Mouse (Mus musculus): ENCODE measurements around the gene Mcrip2.

Gene Mcrip2

GRCm38 (mm10) chr17:25865288-25865687 is 3.3 kb downstream of the Mcrip2 start:
- DNase-seq (ENCODE audit: low read depth, low spot score), result no peak

- no peak for DNase-seq (ENCODE audit: low read depth, low spot score)
Measured at GRCm38 (mm10) chr17:25864311-25864710, 4.3 kb downstream of the Mcrip2 start.

GRCm38 (mm10) chr17:25863681-25864080 is 4.9 kb downstream of the Mcrip2 start:
- no peak for DNase-seq (ENCODE audit: low read depth, low spot score)

DNA sequence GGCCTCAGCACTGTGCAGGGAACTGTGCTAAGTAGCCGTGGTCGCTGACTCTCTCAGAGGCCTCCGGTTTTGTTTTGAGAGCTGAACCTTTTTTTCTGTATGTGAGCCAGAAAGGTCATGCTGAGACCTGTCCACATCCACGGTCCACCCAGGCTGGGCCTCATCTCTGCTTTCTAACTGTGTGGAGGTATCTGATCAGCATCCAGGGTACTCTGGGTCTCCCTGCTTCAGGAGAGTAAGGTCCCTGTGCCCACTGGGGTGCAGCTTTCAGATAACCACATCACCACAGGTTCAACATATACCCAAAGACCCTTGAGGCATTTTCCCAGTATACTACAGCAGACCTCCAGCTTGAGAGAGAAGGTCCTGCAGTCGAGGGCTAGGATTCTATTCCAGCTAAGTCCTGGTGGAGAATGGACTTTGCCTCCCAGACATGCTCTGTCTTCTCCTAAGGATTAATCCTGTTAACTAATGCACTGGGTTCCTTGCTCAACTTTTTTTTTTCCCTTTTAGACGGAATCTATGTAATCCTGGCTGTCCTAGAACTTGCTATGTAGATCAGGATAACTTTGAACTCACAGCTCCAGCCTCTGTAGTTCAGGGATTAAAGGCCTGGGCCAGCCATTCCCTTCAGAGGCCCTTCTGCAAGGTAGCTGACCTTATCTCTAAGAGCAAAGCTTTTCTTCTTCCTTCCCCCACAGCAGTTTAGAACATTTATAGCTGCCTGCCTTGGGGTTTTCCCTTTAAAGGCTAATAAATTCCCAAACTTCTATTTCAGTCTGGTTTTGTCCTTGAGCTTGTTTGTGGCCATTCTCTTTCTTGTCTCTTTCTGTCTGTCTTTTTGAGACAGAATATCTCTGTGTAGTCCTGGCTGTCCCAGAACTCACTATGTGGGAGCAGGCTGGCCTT is 6.6 kb downstream of the Mcrip2 start:
- no peak for DNase-seq (ENCODE audit: low read depth, low spot score)

GRCm38 (mm10) chr17:25860832-25861703 is 7.5 kb downstream of the Mcrip2 start, which contains the start of gene Wdr90:
Gene Wdr90 (minus strand): TSS chr17:25861501.
- peak; percentile 84 for DNase-seq (ENCODE audit: low read depth, low spot score)

DNA sequence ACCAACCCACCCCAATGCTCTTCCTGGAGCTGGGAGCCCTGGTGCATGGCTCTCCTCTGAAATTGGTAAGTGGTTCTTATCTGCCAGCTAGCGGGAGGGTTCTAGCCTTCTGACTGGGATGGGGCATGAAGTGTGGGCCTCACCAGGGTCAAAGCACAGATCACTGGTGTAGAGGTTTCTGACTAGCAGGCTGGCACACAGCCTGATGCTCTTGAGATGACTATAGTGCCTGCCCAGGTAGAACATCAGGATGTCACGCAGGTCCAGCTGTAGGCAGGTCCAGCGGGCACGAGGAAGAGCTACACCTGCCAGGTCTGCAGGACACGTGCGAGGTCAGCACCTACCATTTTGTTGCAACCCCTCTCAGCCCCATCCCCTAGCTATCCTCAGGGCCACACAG is 8.3 kb downstream of the Mcrip2 start:
- no peak for DNase-seq (ENCODE audit: low read depth, low spot score)

GRCm38 (mm10) chr17:25844396-25844901 is 24.1 kb downstream of the Mcrip2 start, which contains the start of gene Rhot2:
Gene Rhot2 (minus strand): TSS chr17:25844851.
- peak; percentile 86 for DNase-seq (ENCODE audit: low read depth, low spot score)

DNA sequence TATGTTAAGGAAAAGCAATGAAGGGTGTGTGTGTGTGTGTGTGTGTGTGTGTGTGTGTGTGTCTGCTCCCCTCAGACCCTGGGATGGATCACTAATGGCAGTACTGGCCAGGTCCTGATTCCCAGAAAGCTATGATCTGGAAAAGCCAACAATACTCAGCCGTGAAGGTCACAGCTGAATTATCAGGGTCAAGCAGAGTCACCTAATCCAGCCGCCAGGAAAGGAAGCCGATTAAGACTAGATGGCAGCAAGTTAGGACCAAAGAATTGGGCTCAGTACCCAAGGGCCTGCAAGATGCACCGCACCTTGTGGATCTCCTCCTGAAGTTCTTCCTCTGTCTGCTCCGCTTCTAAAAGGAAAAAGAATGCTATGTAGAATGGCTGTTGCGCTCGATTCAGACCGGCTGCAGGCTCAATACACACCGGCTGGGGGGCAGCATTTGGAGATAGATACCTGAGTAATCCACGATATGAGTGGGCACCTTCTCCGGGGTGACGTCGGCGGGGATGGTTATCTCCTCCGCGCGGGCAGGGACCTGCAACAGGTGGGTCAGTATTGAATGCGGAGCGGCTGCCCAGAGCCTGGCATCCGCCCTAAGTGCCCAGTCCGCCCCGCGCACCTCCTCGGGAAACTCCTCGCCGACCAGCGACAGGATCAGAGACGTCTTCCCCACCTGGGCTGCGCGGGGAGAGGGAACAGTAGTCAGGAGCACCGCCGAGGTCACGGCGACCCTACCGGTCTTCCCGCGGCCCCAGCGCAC is 24.7 kb downstream of the Mcrip2 start:
- DNase-seq (ENCODE audit: low read depth, low spot score), result no peak

DNA sequence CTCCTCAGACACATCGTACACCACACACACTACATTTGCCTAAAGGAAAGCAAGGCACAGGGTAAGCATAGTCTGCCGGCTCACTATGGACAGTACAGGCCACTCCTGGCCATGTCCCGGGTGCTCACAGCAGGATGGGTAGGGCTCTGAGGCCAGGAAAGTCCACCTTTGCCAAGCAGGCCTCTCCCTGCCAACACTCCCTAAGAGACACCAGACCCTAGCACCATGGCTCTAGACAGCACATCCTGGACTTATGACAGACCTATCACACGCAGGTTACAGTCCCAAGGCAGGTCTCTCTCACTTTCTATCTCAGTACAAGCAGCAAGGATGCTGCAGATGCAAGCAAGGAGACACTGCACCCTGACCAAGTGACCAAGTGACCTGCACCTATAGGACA is 25.4 kb downstream of the Mcrip2 start:
- DNase-seq (ENCODE audit: low read depth, low spot score), result no peak

- no peak for DNase-seq (ENCODE audit: low read depth, low spot score)
Measured at GRCm38 (mm10) chr17:25842509-25842908, 26.1 kb downstream of the Mcrip2 start.

- DNase-seq (ENCODE audit: low read depth, low spot score), result no peak
Measured at GRCm38 (mm10) chr17:25841117-25841880, 27.3 kb downstream of the Mcrip2 start, which contains the start of gene Gm20683. Gene Gm20683 (minus strand): TSS chr17:25841763.

- DNase-seq (ENCODE audit: low read depth, low spot score), result no peak
Measured at GRCm38 (mm10) chr17:25840519-25840918, 28.0 kb downstream of the Mcrip2 start.

- DNase-seq (ENCODE audit: low read depth, low spot score), result no peak
Measured at GRCm38 (mm10) chr17:25839455-25840235, 28.9 kb downstream of the Mcrip2 start.

DNA sequence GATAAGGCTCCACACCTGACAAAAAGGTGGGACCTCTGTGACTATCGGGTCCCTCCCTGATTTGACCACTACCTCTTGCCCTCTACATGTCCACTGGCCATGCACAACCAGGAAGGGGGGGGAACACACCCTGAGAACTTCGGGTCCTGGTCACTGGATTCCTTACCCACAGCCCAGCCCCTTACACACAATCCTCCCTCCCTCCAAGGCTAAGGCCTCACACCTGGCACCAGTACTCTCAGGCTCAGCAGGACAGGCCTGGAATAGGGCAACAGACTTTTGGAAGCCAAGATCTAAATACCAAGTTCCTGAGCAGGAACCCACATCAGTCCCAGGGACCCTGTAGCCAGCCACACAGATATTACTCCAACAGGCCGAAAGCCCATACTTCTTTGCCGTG is 29.7 kb downstream of the Mcrip2 start:
- no peak for DNase-seq (ENCODE audit: low read depth, low spot score)

DNA sequence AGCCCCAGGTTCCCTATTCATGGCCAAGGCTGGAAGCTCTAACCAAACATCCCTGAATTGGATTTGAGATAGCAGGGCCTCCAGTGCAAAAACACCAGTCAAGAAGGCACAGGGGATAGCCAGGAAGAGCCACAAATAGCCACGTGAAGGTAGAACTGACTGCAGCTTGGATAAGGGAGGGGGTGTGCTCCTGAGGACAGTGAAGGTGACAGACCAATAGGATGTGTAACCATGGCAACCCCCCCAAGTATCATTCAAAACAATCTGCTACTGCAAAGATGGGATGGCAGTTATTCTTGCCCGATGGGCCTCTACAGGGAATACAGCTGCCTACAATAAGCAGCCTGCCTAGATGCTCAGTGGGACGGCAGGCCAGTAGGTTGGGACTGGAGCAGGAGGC is 31.0 kb downstream of the Mcrip2 start:
- DNase-seq (ENCODE audit: low read depth, low spot score), result no peak

DNA sequence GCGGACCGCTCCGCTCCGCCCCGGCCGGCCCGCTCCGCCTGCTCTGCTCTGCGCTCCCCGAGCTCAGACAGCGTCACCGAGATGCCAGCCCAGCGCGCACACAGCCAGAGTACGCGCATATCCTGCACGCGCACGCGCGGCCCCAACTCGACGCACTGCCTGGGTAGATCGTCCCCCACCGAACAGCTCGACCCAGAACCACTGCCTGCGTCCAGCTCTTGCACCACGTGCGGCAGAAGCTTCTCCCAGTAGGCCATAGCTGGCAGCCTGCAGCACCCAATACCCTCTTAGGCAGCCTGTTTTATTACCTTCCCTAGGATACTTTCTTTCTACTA is 31.5 kb downstream of the Mcrip2 start, which contains the start of gene Rhbdl1:
Rhbdl1 (minus strand) TSS at position 220 of the 335 bp plus-strand sequence.
- DNase-seq (ENCODE audit: low read depth, low spot score), result no peak

- DNase-seq (ENCODE audit: low read depth, low spot score), result no peak
Measured at GRCm38 (mm10) chr17:25836397-25837075, 32.0 kb downstream of the Mcrip2 start.

- DNase-seq (ENCODE audit: low read depth, low spot score), result no peak
Measured at GRCm38 (mm10) chr17:25835816-25836215, 32.7 kb downstream of the Mcrip2 start.

DNA sequence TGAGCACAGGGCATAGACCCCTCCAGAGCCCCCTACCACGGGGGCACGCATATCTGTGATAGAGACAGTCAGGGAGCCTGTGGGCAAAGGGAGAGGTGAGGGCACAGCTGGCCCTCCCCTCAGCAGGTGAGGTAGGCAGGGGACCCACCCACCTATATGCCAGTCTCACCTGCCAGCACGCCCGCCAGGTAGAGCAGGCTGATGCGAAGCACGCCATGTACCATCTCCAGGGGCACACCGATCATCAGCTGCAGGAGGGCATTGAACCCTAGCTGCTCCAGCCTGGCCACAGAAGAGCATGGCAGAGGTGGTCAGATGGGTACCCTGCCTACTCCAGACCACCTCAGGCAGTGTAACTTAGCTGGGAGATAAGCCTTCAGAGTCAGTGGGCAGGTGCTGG is 33.3 kb downstream of the Mcrip2 start:
- no peak for DNase-seq (ENCODE audit: low read depth, low spot score)

Measured in retina, adult 2 months (tissue).